Mouse (Mus musculus) right cerebral cortex, postnatal 25 days (tissue): ENCODE measurements around the gene Nhlh2.

Experiments used
- DNase-seq: peaks from one replicate; pipeline ENCODE4 v3.0.0; 2022

The Nhlh2 gene

GRCm38 (mm10) chr3:102009926-102010381 lies at the start of gene Nhlh2:
Nhlh2 (plus strand) TSS chr3:102010076.
- DNase-seq: no peak

DNA sequence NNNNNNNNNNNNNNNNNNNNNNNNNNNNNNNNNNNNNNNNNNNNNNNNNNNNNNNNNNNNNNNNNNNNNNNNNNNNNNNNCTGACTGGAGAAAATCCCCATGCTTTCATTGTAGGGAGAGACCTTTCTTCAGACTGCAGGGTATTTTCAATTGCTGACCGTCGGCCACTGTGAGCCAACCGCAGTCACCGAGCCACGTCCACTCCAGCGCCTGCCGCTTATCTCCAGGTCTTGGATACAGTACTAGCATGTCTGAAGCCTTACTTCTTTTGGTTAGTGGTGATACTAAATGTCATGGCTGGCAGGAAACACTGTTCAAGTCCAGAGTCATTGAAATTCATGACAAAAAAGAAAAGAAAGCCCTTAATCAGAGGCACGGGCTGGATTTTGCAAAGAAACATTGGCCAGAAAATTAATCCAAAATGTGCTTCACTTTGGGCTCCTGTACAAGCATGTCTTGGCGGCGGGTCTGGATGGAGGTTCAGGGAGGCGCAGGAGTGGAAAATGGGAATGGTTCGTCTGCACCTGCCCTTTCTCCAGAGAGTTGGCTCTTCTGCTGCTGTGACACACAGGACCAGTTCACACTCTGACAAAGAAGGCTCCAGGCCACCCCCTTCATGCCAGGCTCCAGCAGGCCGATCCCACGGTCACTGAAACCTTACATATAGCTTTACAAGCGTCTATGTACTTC lies 48.6 kb upstream of the Nhlh2 start:
- no peak for DNase-seq

DNA sequence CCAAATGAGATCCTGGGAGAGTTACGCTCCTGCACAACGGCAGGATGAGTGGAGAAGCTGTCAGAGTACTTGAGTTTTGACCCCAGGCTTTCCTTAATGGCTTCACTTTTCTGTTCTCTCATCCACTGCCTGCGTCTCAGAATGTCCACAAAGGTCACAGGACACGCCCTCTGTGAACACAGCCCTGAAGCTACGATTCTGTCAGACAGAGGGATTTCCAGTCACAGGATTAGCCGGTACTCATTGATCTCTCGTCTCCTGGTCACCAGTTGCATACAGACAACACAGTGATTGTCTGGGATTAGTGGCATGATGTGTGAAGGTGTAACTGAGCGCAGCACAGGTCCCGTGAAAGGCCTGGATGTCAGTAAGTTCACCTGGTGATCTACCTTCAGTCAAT lies 46.4 kb upstream of the Nhlh2 start:
- DNase-seq: no peak

GRCm38 (mm10) chr3:101964352-101964751 lies 45.5 kb upstream of the Nhlh2 start:
- no peak for DNase-seq

- no peak for DNase-seq
These were observed 42.9 kb upstream of the Nhlh2 start for GRCm38 (mm10) chr3:101966825-101967558.

DNA sequence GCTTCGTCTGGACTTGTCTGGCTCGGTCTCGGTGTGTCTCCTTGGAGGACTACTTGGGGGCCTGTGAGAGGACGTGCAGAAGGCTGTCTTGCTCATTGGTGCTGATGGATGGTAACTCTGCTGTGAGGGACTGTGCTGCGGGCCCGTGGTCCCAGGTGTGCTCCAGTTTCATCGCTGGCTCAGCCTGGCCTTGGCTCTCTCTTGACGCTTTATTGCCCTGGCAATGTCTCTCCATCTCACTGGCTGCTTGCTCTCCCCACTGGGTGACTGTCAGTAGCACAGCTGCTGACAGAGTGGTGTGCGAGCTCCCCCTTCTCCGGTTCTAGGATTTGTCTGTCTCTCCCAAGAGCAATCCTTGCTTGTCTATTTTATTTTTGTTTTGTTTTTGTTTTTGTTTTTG lies 34.5 kb upstream of the Nhlh2 start:
- DNase-seq: no peak

DNA sequence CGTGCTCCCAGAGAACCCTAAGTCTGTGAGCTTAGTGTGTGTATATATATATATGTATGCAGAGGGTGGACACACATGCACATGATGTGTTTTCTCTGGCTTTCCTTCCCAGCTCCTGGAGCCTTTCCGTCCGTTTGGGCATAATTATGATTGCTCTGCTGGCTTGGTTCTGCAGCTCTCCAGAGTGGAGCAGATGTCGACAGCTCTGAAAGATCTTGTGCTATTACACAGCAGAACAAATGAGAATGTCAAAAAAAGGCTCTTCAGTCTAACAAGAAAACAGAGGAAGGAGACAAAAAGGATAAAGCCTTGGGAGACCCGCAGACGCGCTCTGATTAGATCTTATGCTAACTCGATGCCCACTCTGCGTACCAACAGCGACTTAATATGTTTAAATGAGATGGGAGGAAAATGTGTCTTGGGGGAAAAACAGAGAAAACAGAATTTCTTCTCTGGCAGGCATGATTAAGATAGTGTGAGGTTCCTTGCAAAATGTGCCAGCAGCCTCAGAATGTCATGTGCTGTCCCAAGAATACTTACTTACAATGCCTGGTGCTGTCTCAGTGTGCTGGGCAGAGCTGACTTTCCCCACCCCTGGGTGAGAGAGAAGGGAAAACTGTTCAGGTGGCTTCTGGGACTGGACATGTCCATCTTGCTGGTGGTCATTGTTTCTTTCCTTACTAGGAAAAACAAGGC lies 31.4 kb upstream of the Nhlh2 start:
- DNase-seq: no peak

DNA sequence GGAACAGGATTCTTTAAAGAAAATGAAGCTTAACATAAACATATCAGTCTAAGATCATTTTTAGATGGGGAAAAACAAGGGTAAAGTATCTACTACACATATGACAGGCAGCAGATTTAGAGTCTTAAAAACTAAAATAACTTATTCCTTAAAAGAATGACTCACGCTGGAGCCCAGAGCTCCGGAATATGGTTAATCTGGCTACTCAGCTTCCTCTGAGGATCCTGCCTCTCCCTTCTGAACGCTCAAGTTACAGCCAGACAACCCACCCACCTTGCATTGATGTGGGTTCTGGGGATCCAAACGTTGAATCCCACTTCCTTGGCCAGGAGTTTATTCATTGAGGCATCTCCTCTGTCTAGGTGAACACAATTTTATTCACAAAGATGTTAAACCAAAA lies 26.0 kb upstream of the Nhlh2 start:
- DNase-seq: no peak

DNA sequence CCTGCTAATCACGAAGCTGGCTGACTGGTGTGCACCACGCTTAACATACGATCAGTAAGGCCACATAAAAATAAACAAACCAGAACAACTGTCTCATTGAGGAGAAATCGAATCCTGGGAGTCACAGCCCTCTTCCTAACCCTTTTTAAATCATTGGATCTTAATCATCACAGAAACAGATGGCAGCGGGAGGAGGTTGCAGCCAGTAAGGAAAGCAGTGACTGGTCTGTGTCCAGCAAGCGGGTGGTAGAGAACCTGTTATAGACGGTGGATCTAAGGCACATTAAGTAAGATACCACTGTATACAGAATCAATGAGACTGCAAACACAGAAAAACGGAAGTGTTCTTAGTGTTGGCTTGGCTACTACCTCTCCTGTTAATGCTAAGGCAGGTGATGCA lies 24.2 kb upstream of the Nhlh2 start:
- no peak for DNase-seq

- no peak for DNase-seq
These were observed 19.7 kb upstream of the Nhlh2 start for GRCm38 (mm10) chr3:101990136-101990535.

- no peak for DNase-seq
These were observed 18.8 kb upstream of the Nhlh2 start for GRCm38 (mm10) chr3:101990995-101991516.

GRCm38 (mm10) chr3:101997851-101998250 lies 12.0 kb upstream of the Nhlh2 start:
- DNase-seq: no peak

GRCm38 (mm10) chr3:102010681-102011317 lies 923 bp downstream of the Nhlh2 start:
- no peak for DNase-seq

DNA sequence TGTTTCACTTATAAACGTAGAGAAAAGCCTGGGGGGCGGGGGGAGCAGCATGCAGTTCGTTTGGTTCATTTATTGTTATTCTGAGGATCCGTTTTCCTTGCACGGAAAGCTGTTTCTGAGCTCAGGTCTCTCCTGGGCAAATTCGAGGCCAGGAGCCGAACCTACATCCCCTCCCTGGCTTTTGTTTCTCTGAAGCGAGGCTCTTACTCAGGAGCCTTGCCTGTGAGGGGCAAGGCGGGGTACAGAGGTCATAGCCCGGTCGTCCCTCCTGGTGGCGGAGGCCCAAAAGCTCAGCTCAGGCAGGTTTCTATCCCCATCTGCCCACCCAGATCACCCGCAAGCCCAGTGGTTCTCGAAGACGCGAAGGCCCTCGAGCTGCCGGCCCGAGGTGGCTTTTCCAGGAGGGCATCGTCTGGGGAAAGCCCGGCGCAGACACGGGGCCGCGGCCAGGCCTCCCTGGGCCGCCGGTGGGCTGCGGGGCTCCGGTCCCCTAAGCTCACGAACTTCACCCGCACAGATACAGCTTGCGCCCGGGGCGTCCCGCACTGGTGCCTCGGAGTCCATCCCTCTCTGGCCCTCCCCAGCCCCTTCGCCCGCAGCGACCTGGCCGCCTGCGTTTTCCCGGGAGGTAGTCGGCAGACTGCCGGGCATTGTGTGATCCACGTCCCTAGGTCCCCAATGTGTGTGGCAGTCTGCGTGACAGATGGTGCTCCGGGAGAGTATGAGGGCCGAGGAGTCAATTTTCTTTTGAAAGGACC lies 1.6 kb downstream of the Nhlh2 start:
- DNase-seq: no peak

DNA sequence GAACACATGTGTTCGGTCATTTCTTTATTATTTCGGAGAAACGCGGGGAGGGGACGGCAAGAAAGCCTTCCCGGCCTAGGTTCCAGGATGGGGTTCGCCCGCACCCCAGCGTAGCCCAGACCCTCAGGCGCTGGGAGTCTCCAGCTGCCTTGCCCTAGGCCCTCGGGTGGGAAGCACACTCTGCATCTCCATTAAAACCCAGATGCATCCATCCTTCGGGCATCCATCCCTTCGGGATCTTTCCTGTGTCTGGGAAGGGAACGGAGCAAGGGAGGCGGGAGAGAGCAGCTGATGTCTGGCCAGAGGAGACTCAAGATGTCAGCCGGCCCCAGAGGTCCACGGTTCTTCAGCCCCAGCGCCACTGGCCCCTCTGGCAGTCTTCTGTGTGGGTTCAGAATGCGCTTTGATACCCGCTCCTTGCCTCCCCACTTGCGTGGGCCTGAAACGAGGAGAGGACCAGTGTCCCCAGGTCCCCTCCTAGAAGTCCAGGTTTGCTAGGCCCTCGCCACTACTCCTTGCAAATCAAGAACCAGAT lies 2.3 kb downstream of the Nhlh2 start:
- DNase-seq: no peak

- peak; percentile 51 for DNase-seq
These were observed 2.8 kb downstream of the Nhlh2 start for GRCm38 (mm10) chr3:102012611-102013211.

DNA sequence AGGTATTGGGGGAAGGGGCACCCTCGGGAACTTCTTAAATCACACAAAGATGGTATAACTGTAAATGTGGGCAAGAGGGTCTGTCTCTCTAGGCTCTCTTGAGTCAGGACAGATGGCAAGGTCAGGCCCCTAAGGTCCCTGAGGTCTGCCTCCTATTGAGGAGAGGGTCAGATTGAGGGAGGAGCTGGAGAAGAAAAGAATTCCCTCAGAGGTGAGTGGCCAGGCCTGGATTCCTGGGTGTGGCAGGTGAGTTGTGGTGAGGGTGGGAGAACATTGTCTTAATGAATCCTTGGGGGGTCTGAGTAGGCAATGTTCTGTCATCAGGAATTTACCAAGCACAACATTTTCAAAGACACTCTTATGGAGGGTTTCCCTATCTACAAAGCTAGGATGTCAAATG lies 10.7 kb downstream of the Nhlh2 start:
- DNase-seq: no peak

DNA sequence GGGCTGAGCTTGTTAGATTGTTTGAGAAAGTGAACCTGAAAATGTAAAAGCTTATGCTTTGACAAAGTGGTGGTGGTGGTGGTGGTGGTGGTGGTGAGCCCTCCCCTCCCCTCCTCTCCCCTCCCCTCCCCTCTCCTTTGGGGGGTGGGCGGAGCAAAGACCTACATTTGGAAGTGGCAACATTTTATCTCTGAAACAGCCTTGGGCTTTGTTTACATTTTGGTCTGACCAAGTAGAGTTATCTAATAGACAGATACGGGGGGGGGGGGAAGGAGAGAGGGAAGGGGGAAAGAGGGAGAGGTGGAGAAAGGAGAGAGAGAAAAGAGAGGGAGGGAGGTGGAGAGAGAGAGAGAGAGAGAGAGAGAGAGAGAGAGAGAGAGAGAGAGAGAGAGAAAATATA lies 12.8 kb downstream of the Nhlh2 start:
- no peak for DNase-seq

DNA sequence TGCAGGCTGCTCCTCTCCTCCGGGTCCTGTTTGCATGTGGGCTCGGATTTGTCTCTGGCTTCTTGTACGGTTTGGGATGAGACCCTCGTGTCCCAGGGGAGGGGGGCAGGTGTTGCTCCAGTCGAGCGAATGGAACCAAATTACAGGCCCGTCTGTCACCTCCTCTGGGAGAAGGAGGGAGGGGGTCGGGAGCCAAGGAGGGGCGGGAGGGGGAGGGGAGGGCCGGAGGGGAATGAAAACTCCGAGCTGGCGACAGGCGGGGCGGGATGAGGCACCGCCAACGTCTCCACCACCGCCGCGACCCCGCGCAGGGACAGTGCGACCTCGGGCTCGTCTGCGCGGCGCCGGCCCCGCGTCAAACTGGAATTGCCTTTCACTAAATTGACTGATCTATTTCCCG lies 13.5 kb downstream of the Nhlh2 start:
- DNase-seq: no peak

- no peak for DNase-seq
These were observed 14.0 kb downstream of the Nhlh2 start for GRCm38 (mm10) chr3:102023829-102024228.

DNA sequence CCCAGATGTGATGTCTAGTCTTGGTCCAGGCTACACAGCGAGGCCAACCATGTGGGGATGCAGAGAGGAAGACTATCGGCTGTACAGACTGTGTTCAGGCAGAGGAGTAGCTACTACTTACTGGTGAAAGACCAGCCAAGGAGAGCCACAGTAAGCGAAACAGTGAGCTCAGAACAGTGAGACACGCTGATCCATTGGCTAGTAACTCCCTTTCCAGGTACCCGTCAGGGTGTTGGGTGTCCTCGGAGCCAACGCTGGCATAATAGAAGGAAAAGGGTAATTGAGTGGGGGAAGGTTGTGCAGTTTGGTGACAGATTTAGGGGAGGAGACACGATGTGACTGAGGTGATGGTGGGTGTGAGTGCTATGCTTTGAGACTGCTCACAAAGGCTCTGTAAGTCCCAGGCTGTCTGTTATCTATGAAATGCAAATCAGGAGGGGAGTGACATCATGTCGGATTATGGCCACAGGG lies 15.1 kb downstream of the Nhlh2 start:
- no peak for DNase-seq

- DNase-seq: no peak
These were observed 15.8 kb downstream of the Nhlh2 start for GRCm38 (mm10) chr3:102025659-102026058.
